Mouse (Mus musculus) ovary, adult 18-20 months (tissue): ENCODE measurements at regions not wholly inside any gene's neighbourhood (a gene's known extent, or its start where the extent isn't known, plus 50 kb on each side); places are given as distances from the start of the nearest gene placed in this dataset.

Experiments
- DNase-seq: peaks from one replicate; pipeline ENCODE4 v3.0.0; 2022; ENCODE audit warnings: low spot score, mixed read lengths

- no peak for DNase-seq
These were observed 176.0 kb upstream of the Pabpc6 start for GRCm38 (mm10) chr17:9845451-9846075.

- no peak for DNase-seq
These were observed 171.6 kb upstream of the Pabpc6 start for GRCm38 (mm10) chr17:9841103-9841502.

- no peak for DNase-seq
These were observed 169.7 kb upstream of the Pabpc6 start for GRCm38 (mm10) chr17:9839256-9839655.

- DNase-seq, result no peak
These were observed 167.7 kb upstream of the Pabpc6 start for GRCm38 (mm10) chr17:9836995-9837842.

GRCm38 (mm10) chr17:9829895-9830294 lies 160.4 kb upstream of the Pabpc6 start:
- no peak for DNase-seq

GRCm38 (mm10) chr17:9821358-9821757 lies 151.8 kb upstream of the Pabpc6 start:
- no peak for DNase-seq

- no peak for DNase-seq
These were observed 147.5 kb upstream of the Pabpc6 start for GRCm38 (mm10) chr17:9817056-9817455.

GRCm38 (mm10) chr17:9797069-9797468 lies 127.6 kb upstream of the Pabpc6 start:
- DNase-seq, result no peak

- no peak for DNase-seq
These were observed 126.9 kb upstream of the Pabpc6 start for GRCm38 (mm10) chr17:9796225-9796988.

- no peak for DNase-seq
These were observed 109.3 kb upstream of the Pabpc6 start for GRCm38 (mm10) chr17:9778866-9779265.

- no peak for DNase-seq
These were observed 107.6 kb upstream of the Pabpc6 start for GRCm38 (mm10) chr17:9777165-9777564.

- DNase-seq, result no peak
These were observed 106.9 kb upstream of the Pabpc6 start for GRCm38 (mm10) chr17:9776286-9777016.

- no peak for DNase-seq
These were observed 106.2 kb upstream of the Pabpc6 start for GRCm38 (mm10) chr17:9775668-9776151.

- no peak for DNase-seq
These were observed 105.5 kb upstream of the Pabpc6 start for GRCm38 (mm10) chr17:9774740-9775629.

GRCm38 (mm10) chr17:9773744-9774143 lies 104.2 kb upstream of the Pabpc6 start:
- DNase-seq, result no peak

- DNase-seq, result no peak
These were observed 98.8 kb upstream of the Pabpc6 start for GRCm38 (mm10) chr17:9768275-9768674.

- no peak for DNase-seq
These were observed 96.2 kb upstream of the Pabpc6 start for GRCm38 (mm10) chr17:9765680-9766250.

- no peak for DNase-seq
These were observed 95.3 kb upstream of the Pabpc6 start for GRCm38 (mm10) chr17:9764701-9765359.

- no peak for DNase-seq
These were observed 94.6 kb upstream of the Pabpc6 start for GRCm38 (mm10) chr17:9764041-9764606.

- DNase-seq, result no peak
These were observed 93.6 kb upstream of the Pabpc6 start for GRCm38 (mm10) chr17:9763110-9763509.
